Mouse (Mus musculus) heart, postnatal 0 days (tissue): ENCODE data around the gene Olfr1098.

Source experiments
- CTCF ChIP-seq: IDR thresholded peaks from 2 replicates; pipeline ENCODE4 v1.5.1; 2016; ENCODE audit warnings: antibody characterized with exemption, control low read depth, low read depth
- EP300 ChIP-seq: IDR thresholded peaks from 2 replicates; pipeline ENCODE4 v1.6.1; 2016; ENCODE audit warnings: antibody characterized with exemption, low read depth

GRCm38 (mm10) chr2:86926557-86926956 lies 2.2 kb upstream of the Olfr1098 start:
- TF ChIP-seq EP300 (no peak), CTCF (no peak)
